Comparison of ENCODE assay signal across 13 mouse cellular contexts in genomic region chr5:116498880-116499640, GRCm38 (mm10).
DNase-seq lines count a peak whose midpoint lies in the region; ATAC-seq lines count a peak whose summit lies in the region.
"Had no signal": no experiment of that assay in that cellular context is flagged by ENCODE, and none has a peak within 500 bp of the region (broad histone marks: within the 10 kb centered on the region; RNA-seq: fewer than 3 reads in every experiment).

No protein-coding gene starts in this region.

- no peaks in the 10 kb centered on the region for H3K27me3 ChIP-seq in midbrain, embryonic 16.5 days (ENCODE audit: control insufficient read depth, insufficient read depth, low read depth, low read length)
- H3K27me3 ChIP-seq in midbrain, embryonic 10.5 days (ENCODE audit: low read depth, poor library complexity, severe bottlenecking) = no peaks in the 10 kb centered on the region
- H3K27me3 ChIP-seq: embryonic facial prominence, embryonic 15.5 days; neural tube, embryonic 13.5 days had no signal

- intact Hi-C loops in heart, postnatal 36 days (cut with DNase I) = no loop called here

- no peak for DNase-seq in midbrain, embryonic 10.5 days (ENCODE audit: low spot score)
- DNase-seq in cerebellum, postnatal 10 days = peak; percentile 76 to 79
- DNase-seq in layer of hippocampus, adult 9-10 months (ENCODE audit: low spot score) = peak; percentile 59
- DNase-seq in telencephalon, adult 2 months (ENCODE audit: low read depth, low spot score) = peak; percentile 71
- no peak for DNase-seq in heart, postnatal 36 days
- DNase-seq: gastrocnemius, postnatal 36 days; heart, postnatal 4 days; kidney, postnatal 14 days; liver had no signal

- H3K27ac ChIP-seq in midbrain, embryonic 16.5 days (ENCODE audit: low read length) = peak overlapping the region; percentile 4; the same call in 1 of the 2 replicates
- H3K27ac ChIP-seq in midbrain, embryonic 10.5 days (replicated peaks) = no peak overlapping the region
- H3K27ac ChIP-seq: embryonic facial prominence, embryonic 15.5 days; neural tube, embryonic 13.5 days had no signal

- H3K36me3 ChIP-seq in midbrain, embryonic 16.5 days (ENCODE audit: control insufficient read depth, insufficient read depth, low read length) = no peaks in the 10 kb centered on the region
- no peaks in the 10 kb centered on the region for H3K36me3 ChIP-seq in midbrain, embryonic 10.5 days
- H3K36me3 ChIP-seq: embryonic facial prominence, embryonic 15.5 days; neural tube, embryonic 13.5 days had no signal

- H3K9ac ChIP-seq in midbrain, embryonic 16.5 days (ENCODE audit: low read depth, low read length) = no peak overlapping the region
- H3K9ac ChIP-seq: embryonic facial prominence, embryonic 15.5 days; neural tube, embryonic 13.5 days had no signal

- no peaks in the 10 kb centered on the region for H3K9me3 ChIP-seq in midbrain, embryonic 16.5 days (replicated peaks; ENCODE audit: control insufficient read depth, low read length, poor library complexity, severe bottlenecking)
- H3K9me3 ChIP-seq in midbrain, embryonic 10.5 days (replicated peaks) = no peaks in the 10 kb centered on the region
- H3K9me3 ChIP-seq: embryonic facial prominence, embryonic 15.5 days; neural tube, embryonic 13.5 days had no signal

- H3K4me2 ChIP-seq in midbrain, embryonic 16.5 days (ENCODE audit: low read length) = no peak overlapping the region
- H3K4me2 ChIP-seq: embryonic facial prominence, embryonic 15.5 days; neural tube, embryonic 13.5 days had no signal

- H3K4me3 ChIP-seq in midbrain, embryonic 16.5 days (ENCODE audit: low read depth, low read length) = no peak overlapping the region
- H3K4me3 ChIP-seq in midbrain, embryonic 10.5 days = no peak overlapping the region
- H3K4me3 ChIP-seq: embryonic facial prominence, embryonic 15.5 days; neural tube, embryonic 13.5 days had no signal

- no peak for ATAC-seq in midbrain, embryonic 16.5 days
- ATAC-seq in inflammation-experienced regulatory T-cells, adult 6 months = no peak

- 57% methylated on average over 19 of the region's 19 CpGs for WGBS in midbrain, embryonic 16.5 days
- 91% methylated on average over 19 of the region's 19 CpGs for WGBS in midbrain, embryonic 10.5 days

- H3K4me1 ChIP-seq in midbrain, embryonic 16.5 days (ENCODE audit: control insufficient read depth, insufficient read depth, low read length) = peaks cover 25% of the 10 kb centered on the region
- peaks cover 43% of the 10 kb centered on the region for H3K4me1 ChIP-seq in midbrain, embryonic 10.5 days
- H3K4me1 ChIP-seq: embryonic facial prominence, embryonic 15.5 days had no signal

Comparison
In these comparisons a context has a peak if more than half of its experiments do, and no peak if none do; other contexts are left out.
1. DNase-seq: peak in cerebellum, postnatal 10 days (2 of 2), layer of hippocampus, adult 9-10 months (single experiment) and telencephalon, adult 2 months (single experiment); none in midbrain, embryonic 10.5 days (single experiment) and heart, postnatal 36 days (0 of 2).